Mouse (Mus musculus): Measurements from ENCODE around the gene Mdm1.
"Not testable (repeated sequence)": the region's sequence is repeated elsewhere in the genome, so short reads cannot be mapped to it uniquely, and the experiment has no call there.

Gene Mdm1

GRCm38 (mm10) chr10:118215719-118216393, 74.2 kb downstream of the Mdm1 start:
- DNase-seq (ENCODE audit: low spot score in 2 of 2), result not testable (repeated sequence)
